Mouse (Mus musculus): ENCODE measurements around the gene Notch2.

The Notch2 gene

GRCm38 (mm10) chr3:98051407-98051968, 38.2 kb downstream of the Notch2 start:
- no peak for DNase-seq (ENCODE audit: low read depth, low spot score)

DNA sequence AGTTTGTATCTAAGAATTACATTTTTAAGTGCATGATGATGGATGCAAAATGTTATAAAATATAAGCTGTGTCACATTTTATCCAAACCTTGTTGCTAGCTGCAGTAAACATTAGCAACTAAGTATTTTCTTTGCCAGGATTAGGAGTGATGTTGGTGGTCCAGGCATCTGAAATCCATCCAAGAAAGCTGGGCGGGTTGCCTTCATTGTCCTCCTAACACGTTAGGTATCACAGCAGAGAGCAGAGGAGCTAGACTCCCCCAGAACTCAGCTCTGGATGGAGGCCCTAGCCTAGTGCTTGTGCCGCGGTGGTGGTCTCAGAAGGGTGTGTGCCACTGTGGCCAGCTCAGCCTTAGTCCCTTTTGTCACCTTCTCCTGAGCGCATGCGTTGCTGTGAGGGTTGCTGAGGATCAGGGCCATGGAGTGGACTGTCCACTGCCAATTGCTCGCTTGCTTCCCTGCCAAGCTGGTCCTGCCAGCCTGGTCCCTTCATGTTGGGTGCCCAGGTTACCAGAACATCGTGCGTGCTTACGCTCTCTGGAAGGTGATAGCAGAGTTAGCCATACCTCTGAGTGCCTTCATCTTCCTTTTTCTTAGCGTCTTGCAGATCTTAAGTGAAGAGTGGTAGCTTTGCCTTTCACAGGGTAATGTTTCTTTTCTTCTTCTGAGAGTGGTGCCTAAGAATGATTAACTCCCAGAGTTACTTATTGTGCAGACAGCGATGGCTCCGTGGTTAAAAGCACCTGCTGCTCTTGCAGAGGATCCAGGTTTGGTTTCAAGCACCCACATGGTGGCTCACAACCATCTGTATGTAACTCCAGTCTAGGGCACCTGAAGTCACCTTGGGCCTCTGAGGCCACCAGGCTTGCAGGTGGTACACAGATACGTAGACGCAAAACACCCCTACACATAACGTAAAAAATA, 39.4 kb downstream of the Notch2 start:
- no peak for DNase-seq (ENCODE audit: low read depth, low spot score)

GRCm38 (mm10) chr3:98053817-98054216, 40.5 kb downstream of the Notch2 start:
- no peak for DNase-seq (ENCODE audit: low read depth, low spot score)

GRCm38 (mm10) chr3:98054334-98055007, 41.1 kb downstream of the Notch2 start:
- no peak for DNase-seq (ENCODE audit: low read depth, low spot score)

DNA sequence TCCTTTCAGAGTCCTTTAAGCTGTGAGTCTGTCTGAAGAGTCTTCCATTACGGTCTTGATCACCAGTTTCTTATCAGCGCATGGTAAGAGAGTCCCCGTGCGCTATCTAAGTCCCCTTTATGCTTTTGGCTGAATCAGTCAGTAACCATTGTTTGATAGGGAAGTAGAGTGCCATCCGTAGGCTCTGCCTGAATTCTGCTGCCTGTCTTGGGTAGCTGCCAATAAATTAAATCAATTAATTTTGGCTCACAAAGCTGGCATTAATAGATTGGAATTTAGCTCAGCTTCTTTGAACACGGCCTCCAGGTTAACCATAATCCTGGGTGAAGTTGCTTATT, 41.6 kb downstream of the Notch2 start:
- DNase-seq (ENCODE audit: low read depth, low spot score): no peak

GRCm38 (mm10) chr3:98055808-98056728, 42.7 kb downstream of the Notch2 start:
- DNase-seq (ENCODE audit: low read depth, low spot score): no peak

DNA sequence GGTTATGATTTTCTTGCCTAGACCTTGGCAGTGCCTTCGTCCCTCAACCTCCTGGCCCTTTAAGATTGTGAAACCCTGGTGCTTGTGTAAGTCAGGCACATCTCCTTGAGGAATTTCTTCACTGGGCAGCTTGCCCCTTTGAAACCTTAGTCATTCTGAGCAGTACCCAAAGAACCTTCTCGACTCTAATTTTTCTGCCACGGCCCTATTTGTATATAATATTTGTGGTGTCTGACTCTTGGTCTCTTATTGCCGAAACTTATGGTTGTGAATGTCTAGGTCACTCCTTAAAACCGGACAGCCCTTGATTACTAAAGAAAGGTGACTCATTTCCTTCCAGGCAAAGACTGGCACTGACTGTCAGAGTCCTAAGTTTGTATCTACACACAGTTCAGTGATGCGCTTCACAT, 43.6 kb downstream of the Notch2 start:
- DNase-seq (ENCODE audit: low read depth, low spot score): no peak

GRCm38 (mm10) chr3:98059076-98059475, 45.7 kb downstream of the Notch2 start:
- DNase-seq (ENCODE audit: low read depth, low spot score): no peak

GRCm38 (mm10) chr3:98060981-98061660, 47.8 kb downstream of the Notch2 start:
- DNase-seq (ENCODE audit: low read depth, low spot score): no peak

DNA sequence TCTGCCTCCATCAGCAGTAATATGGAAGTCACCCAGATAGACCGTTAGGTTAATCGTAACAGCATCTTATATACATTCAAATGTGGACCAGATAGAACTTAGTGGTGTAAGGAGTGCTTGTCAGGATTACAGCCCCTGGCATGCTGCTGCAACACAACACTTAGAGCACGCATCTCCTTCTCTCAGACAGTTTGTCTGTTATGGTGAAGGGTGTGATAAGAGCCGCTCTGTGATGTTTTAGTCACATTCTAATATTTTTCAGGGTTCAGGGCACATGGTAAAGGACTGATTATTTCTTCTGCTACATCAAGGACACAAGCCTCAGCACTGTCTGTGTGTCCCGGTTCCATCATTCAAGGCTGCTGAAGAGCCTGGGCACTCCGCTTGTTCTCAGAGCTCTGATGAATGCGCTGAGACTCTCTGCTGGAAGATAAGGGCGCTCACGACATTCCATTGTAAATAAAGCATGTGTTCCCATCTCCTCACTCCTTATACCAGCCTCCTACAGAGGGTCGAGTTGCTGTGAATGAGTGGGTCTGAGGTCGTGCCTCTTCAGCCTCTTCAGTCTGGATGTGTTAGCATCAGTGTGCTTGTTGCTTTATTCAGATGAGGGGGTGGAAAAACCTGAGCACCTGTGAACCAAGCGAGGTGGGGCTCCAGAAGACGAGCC, 48.5 kb downstream of the Notch2 start:
- DNase-seq (ENCODE audit: low read depth, low spot score): no peak

DNA sequence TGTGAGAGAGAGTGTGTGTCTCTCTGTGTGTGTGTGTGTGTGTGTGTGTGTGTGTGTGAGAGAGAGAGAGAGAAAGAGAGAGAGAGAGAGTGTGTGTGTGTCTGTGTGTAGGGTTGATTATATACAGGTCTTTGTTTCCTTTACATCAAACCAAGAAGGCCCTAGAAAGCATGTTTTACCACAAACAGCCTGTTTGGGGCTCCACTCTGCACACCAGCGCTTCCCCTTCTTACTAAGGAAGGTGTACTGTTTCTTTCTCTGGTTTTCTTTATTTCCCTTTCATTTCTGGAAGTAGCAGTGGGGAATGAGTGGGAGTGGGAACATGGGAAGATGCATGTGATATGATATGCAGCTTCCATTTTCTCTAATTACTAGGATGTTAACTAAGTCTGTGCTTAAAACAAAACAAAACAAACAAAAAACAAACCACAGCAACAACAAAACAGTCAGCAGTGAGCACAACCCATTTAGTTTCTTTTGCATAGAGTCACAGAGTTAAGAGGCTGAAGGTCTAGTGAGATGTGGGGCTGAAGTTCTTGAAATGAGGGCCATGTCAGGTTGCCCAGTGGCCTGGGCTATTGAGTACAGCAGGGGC, 49.4 kb downstream of the Notch2 start:
- DNase-seq (ENCODE audit: low read depth, low spot score): no peak

- no peak for DNase-seq (ENCODE audit: low read depth, low spot score)
These were observed 50.0 kb downstream of the Notch2 start for GRCm38 (mm10) chr3:98063186-98063771.

- DNase-seq (ENCODE audit: low read depth, low spot score): no peak
These were observed 50.5 kb downstream of the Notch2 start for GRCm38 (mm10) chr3:98063833-98064232.

DNA sequence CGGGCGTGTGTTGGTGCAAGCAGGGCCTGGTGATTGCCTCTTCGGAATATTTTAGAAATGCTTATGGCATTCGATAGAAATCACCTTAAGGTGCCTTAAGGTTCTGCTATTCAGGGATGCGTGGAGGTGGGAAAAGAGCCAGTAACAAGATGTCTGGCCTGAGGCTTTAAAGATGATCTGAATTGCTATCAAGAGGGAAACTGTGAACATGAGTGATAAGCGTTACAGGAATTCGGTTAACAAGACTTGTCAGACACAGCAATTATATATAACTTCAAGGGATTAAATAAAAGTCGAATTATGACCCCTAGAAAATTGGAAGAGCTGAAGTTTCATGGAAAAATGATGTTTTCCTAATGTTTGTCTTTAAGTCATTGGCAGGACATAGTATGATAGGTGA, 51.7 kb downstream of the Notch2 start:
- no peak for DNase-seq (ENCODE audit: low read depth, low spot score)

DNA sequence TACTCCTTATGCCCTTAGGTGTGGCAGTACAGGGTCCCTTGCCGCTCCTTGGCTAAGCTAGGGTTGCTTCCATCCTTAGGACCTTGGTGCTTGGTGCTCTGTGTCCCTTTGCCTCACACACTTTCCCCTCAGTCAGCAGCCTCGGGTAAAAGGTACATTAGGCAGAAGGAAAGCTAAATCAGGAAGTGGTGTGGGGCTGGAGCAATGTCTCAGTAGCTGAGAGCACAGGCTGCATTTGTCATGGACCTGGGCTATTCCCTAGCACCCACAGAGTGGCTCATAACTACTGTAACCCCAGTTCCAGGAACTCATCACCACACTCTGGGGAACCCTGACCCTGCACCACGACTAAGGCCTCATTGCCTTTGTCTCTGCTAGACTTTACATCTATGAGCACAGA, 53.1 kb downstream of the Notch2 start:
- DNase-seq (ENCODE audit: low read depth, low spot score): no peak

DNA sequence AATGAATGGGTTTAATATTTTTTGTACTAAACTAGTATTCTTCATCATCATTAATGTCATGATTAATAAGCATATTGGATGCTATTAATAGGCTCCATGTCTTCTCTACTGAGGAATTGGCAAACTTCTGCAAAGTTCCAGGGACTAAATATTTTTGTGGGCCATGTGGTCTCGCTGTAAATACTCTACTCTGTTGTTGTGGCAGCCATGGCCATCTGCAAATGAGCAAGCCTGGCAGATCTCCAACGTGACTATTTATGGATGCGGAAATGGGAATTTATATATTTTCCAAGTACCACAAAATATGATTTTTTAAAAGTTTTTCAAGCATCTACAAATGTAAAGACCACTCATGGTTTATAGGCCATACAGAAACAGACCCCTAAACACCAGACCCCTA, 54.1 kb downstream of the Notch2 start:
- DNase-seq (ENCODE audit: low read depth, low spot score): no peak

GRCm38 (mm10) chr3:98067852-98068491, 54.6 kb downstream of the Notch2 start:
- no peak for DNase-seq (ENCODE audit: low read depth, low spot score)

GRCm38 (mm10) chr3:98069161-98069560, 55.8 kb downstream of the Notch2 start:
- no peak for DNase-seq (ENCODE audit: low read depth, low spot score)

DNA sequence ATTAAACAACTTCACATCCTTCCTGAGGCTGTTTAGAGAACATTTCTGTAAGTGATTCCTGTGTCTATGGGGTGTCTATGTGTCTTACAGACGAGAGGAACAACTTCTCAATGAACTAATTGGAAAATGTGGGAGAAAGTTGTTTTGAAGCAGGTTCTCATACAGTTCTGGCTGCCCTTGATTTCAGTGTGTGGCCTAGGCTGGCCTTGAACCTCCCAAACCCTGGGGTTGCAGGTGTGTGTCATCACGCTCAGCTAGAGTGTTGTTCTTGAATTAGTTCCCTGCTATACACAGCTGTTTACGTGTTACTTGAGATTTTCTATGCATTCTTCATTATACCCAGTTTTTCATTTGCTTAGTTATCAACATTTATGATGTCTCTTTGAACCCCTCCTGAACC, 56.5 kb downstream of the Notch2 start:
- DNase-seq (ENCODE audit: low read depth, low spot score): no peak
